Mouse (Mus musculus) brown adipose tissue, adult 24 weeks (tissue): ENCODE results near the gene Pde4a. TPM values are rescaled to one million over a fixed set of nuclear protein-coding genes. Genes with fewer than 3 reads are reported as not detected.

ENCODE experiments used
- H3K27ac ChIP-seq: fragments of 200-500 bp; replicated peaks from 2 replicates; pipeline ENCODE4 v1.5.1; 2012; ENCODE audit warnings: low read depth, mild to moderate bottlenecking, low read length
- H3K4me1 ChIP-seq: fragments of 200-500 bp; 2 replicates; pipeline ENCODE4 v1.6.1; 2012; ENCODE audit warnings: low read length, mixed read lengths; ENCODE audit not compliant: control insufficient read depth, insufficient read depth, insufficient read length
- H3K4me3 ChIP-seq: fragments of 200-500 bp; 2 replicates; pipeline ENCODE4 v1.5.1; 2012; ENCODE audit warnings: low read depth, mild to moderate bottlenecking, low read length, moderate library complexity; ENCODE audit not compliant: insufficient read depth
- polyA plus RNA-seq: library from polyadenylated mRNA; stranded (reverse); fragments of >200 nt; gene quantifications from 2 replicates; pipeline ENCODE4 v1.2.4, GENCODE M21; 2012; ENCODE audit not compliant: missing spikeins, insufficient read depth, insufficient read length

The Pde4a gene
- polyA plus RNA-seq, 1 experiment = 29.4 TPM

- Histone ChIP-seq H3K4me3 (no peak overlapping the region), H3K4me1 (peaks cover 9% of the 10 kb centered on the region), H3K27ac (no peak overlapping the region)
Measured at GRCm38 (mm10) chr9:21233366-21233765, 67.9 kb downstream of the Pde4a start.

GRCm38 (mm10) chr9:21233805-21234204 lies 68.3 kb downstream of the Pde4a start:
- H3K27ac ChIP-seq = no peak overlapping the region
- no peak overlapping the region for H3K4me3 ChIP-seq
- peaks cover 9% of the 10 kb centered on the region for H3K4me1 ChIP-seq

- H3K27ac ChIP-seq = peak overlapping the region; percentile 20
- H3K4me1 ChIP-seq = peaks cover 9% of the 10 kb centered on the region
- H3K4me3 ChIP-seq = peak overlapping the region; percentile 18; the same call in 1 of the 2 replicates
Measured at GRCm38 (mm10) chr9:21235341-21235740, 69.8 kb downstream of the Pde4a start.

- Histone ChIP-seq H3K4me3 (peak overlapping the region; percentile 91), H3K4me1 (peaks cover 9% of the 10 kb centered on the region), H3K27ac (0 out of 2 replicates have a peak overlapping the region, but pooled peaks have one; percentile 9)
Measured at GRCm38 (mm10) chr9:21236991-21237367, 71.5 kb downstream of the Pde4a start.

- Histone ChIP-seq H3K27ac (peak overlapping the region; percentile 89), H3K4me1 (peaks cover 9% of the 10 kb centered on the region), H3K4me3 (peak overlapping the region; percentile 91)
Measured at GRCm38 (mm10) chr9:21237368-21238003, 72.0 kb downstream of the Pde4a start.

GRCm38 (mm10) chr9:21238004-21238732 lies 72.7 kb downstream of the Pde4a start:
- Histone ChIP-seq H3K27ac (peak overlapping the region; percentile 89), H3K4me1 (peaks cover 9% of the 10 kb centered on the region), H3K4me3 (peak overlapping the region; percentile 91)

- Histone ChIP-seq H3K27ac (peak within 1 kb of the TSS; percentile 89), H3K4me3 (peak within 1 kb of the TSS; percentile 91), H3K4me1 (peaks cover 9% of the 10 kb centered on the region)
Measured at GRCm38 (mm10) chr9:21238733-21239464, 73.4 kb downstream of the Pde4a start, which contains the start of gene Keap1. Gene Keap1, minus strand, starts transcription at chr9:21239361.

GRCm38 (mm10) chr9:21239465-21239848 lies 73.9 kb downstream of the Pde4a start:
- H3K4me3 ChIP-seq = peak overlapping the region; percentile 91
- H3K27ac ChIP-seq = 0 out of 2 replicates have a peak overlapping the region, but pooled peaks have one; percentile 15
- peaks cover 9% of the 10 kb centered on the region for H3K4me1 ChIP-seq

- Histone ChIP-seq H3K27ac (no peak overlapping the region), H3K4me3 (no peak overlapping the region), H3K4me1 (peaks cover 9% of the 10 kb centered on the region)
Measured at GRCm38 (mm10) chr9:21241343-21241742, 75.8 kb downstream of the Pde4a start.

- Histone ChIP-seq H3K4me1 (no peaks in the 10 kb centered on the region), H3K27ac (no peak overlapping the region), H3K4me3 (peak overlapping the region; percentile 47)
Measured at GRCm38 (mm10) chr9:21243826-21244427, 78.4 kb downstream of the Pde4a start.

GRCm38 (mm10) chr9:21244428-21245112 lies 79.1 kb downstream of the Pde4a start:
- H3K4me3 ChIP-seq = peak overlapping the region; percentile 47
- no peaks in the 10 kb centered on the region for H3K4me1 ChIP-seq
- H3K27ac ChIP-seq = no peak overlapping the region

GRCm38 (mm10) chr9:21245113-21245487 lies 79.6 kb downstream of the Pde4a start:
- Histone ChIP-seq H3K4me3 (peak overlapping the region; percentile 47; the same call in 1 of the 2 replicates), H3K27ac (no peak overlapping the region)

GRCm38 (mm10) chr9:21246342-21246741 lies 80.8 kb downstream of the Pde4a start:
- H3K4me3 ChIP-seq = no peak overlapping the region
- peaks cover 5% of the 10 kb centered on the region; the same call in 1 of the 2 replicates for H3K4me1 ChIP-seq
- no peak overlapping the region for H3K27ac ChIP-seq

More at GRCm38 (mm10) chr9:21245113-21245487, 79.6 kb downstream of the Pde4a start:
- H3K4me1 ChIP-seq = peaks cover 2% of the 10 kb centered on the region; the same call in 1 of the 2 replicates

- no peak within 1 kb of the TSS; the same call in 1 of the 2 replicates for H3K27ac ChIP-seq
- H3K4me1 ChIP-seq = peaks cover 5% of the 10 kb centered on the region; the same call in 1 of the 2 replicates
- H3K4me3 ChIP-seq = peak within 1 kb of the TSS; percentile 43
Measured at GRCm38 (mm10) chr9:21248326-21248725, 82.8 kb downstream of the Pde4a start, which contains the start of gene S1pr5. Gene S1pr5, minus strand, starts transcription at chr9:21248443.
